Mouse (Mus musculus) urinary bladder, postnatal 10 days (tissue): ENCODE results near the gene Rpp38.
A peak's percentile ranks its signal among the peaks of the same experiment; 100 is the strongest.

ENCODE experiments used
- DNase-seq: peaks from one replicate; pipeline ENCODE4 v3.0.0; 2022; ENCODE audit warnings: low spot score

Gene Rpp38

GRCm38 (mm10) chr2:3285709-3286108, 46.7 kb downstream of the Rpp38 start:
- no peak for DNase-seq

DNA sequence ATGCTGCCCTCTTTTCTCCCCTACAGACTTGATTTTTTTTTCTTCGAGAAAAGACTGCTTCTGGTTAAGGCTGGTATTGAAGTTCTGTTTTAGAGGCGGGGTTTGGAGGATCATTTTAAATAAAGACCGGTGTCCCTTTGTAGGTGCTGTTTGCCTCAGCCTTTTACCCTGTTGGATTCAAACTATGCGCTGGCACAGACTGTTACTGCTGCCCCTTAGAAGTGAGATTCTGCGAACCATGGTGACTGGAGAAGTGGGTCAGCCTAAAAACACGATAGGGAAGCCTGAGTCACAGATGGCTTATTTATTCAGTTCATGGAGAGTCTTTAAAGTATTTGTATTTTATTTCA, 47.3 kb downstream of the Rpp38 start:
- no peak for DNase-seq

DNA sequence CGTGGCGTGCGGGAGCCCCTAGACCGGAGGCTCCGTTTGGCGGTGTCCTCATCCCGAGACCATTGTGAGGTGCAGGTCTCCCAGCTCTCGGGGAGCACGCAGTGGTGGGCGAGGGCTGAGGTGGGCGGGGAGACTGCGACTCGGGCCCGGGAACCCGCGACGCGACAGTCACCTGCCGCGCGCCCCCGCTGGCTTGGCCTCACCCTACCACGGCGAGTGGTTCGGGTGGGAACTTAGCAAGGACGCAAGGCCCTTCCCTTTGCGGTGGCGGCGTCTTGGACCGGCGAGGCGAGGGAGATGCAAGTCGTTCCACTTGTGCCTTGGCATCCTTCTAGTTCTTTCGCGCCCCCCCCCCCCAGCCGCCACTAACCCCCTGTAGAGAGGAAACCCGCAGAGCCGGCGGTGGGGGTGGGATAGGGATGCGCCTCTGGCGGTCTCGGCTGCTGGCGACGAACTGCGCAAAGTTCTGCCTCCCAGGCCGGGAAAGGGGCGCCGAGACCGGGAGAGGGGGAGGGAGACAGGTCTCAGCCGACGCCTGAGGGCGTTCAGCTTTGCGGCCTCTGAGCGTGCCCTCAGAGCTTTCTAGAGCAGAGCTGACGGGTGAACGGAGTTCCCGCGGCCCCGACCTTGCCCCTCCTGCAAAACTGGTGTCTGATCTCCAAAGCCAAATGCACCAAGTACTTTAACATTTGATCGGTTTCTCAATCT, 47.8 kb downstream of the Rpp38 start:
- no peak for DNase-seq

- DNase-seq = peak; percentile 96
Observed at GRCm38 (mm10) chr2:3283602-3284472, 48.6 kb downstream of the Rpp38 start, which contains the start of gene Nmt2. Gene Nmt2 (plus strand): TSS chr2:3284212.

DNA sequence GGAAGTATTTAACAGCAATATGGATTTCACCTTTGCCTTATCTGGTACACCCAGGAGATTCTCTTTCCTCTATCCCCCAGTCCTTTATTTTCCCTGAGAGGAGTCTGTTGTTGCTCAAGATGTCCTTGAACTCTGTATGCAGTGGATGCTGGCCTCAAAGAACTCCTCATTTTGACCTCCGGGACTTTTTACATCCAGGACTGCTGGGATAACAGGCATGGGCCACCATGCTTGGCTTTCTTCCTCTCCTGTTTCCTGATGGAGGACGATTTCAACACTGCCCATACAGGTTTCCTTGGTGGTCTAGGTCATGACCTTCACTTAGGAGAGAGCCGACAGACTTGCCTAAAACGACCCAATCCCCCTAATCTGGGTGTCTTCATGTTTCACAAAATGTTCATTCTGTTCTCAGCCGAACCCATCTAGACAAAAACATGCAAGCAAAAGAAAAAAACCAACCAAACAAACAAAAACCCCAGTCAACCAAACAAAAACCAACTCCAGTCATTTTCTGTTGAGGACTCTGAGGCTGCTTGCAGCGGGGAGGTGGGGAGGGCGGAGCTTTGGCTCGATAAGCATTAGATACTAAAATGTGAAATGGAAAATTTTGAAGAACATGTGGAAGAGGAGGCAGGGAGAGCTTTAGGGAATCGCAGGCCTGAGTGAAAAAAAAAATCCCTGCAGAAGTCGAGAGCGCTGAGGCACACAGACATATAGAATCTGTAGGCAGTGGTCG, 49.4 kb downstream of the Rpp38 start:
- no peak for DNase-seq

- DNase-seq = no peak
Observed at GRCm38 (mm10) chr2:3281311-3281710, 51.1 kb downstream of the Rpp38 start.
